ENCODE assay signal across 28 mouse cellular contexts in genomic region chr6:127578810-127579209, GRCm38 (mm10). TPM values are rescaled to one million over a fixed set of nuclear protein-coding genes. Genes with fewer than 3 reads are reported as not detected.
DNase-seq lines count a peak whose midpoint lies in the region; ATAC-seq and TF ChIP-seq lines count a peak whose summit lies in the region.
"Had no signal": no experiment of that assay in that cellular context is flagged by ENCODE, and none has a peak within 500 bp of the region (broad histone marks: within the 10 kb centered on the region; RNA-seq: fewer than 3 reads in every experiment).

No protein-coding gene starts in this region.

- peaks cover 16% of the 10 kb centered on the region; the same call in 1 of the 2 replicates for H3K27me3 ChIP-seq in kidney, embryonic 15.5 days
- no peaks in the 10 kb centered on the region for H3K27me3 ChIP-seq in liver, embryonic 13.5 days
- H3K27me3 ChIP-seq in liver, postnatal 0 days (ENCODE audit: insufficient read depth, low read length): no peaks in the 10 kb centered on the region
- H3K27me3 ChIP-seq: embryonic facial prominence, embryonic 12.5 days; heart, embryonic 15.5 days; megakaryocyte, embryonic 14.5 days had no signal

- H3K4me2 ChIP-seq in kidney, embryonic 15.5 days: no peak overlapping the region
- peak overlapping the region; percentile 15; the same call in 1 of the 2 replicates for H3K4me2 ChIP-seq in liver, embryonic 13.5 days
- H3K4me2 ChIP-seq in liver, postnatal 0 days (ENCODE audit: low read depth, low read length): peak overlapping the region; percentile 47
- H3K4me2 ChIP-seq: embryonic facial prominence, embryonic 12.5 days; heart, embryonic 15.5 days; limb, embryonic 12.5 days had no signal

- 8% methylated on average over 5 of the region's 5 CpGs for WGBS in kidney, embryonic 15.5 days
- 67% methylated on average over 5 of the region's 5 CpGs for WGBS in liver, embryonic 13.5 days (ENCODE audit: insufficient replicate concordance)
- WGBS in liver, postnatal 0 days (ENCODE audit: insufficient replicate concordance): 78% methylated on average over 5 of the region's 5 CpGs

- no peak for DNase-seq in kidney, postnatal 10 days
- no peak for DNase-seq in liver, embryonic 13.5 days
- DNase-seq in liver: no peak
- peak; percentile 19 for DNase-seq in embryo, embryonic 9.5 days (ENCODE audit: extremely low spot score)
- no peak for DNase-seq in liver, postnatal 0 days
- DNase-seq in layer of hippocampus, postnatal 10 days (ENCODE audit: low spot score in 2 of 2): no peak
- no peak for DNase-seq in layer of hippocampus, adult 18-20 months (ENCODE audit: low spot score in 2 of 2)
- DNase-seq: cerebellum, adult 11 months; cerebellum, adult 9-11 months; gastrocnemius, postnatal 14 days; heart, adult 11 months; lung, adult 18-20 months; lung, postnatal 4 days; midbrain, embryonic 14.5 days; right cerebral cortex, postnatal 4 days; thymus, adult 2 months; thymus, postnatal 4 days had no signal

- peaks cover 38% of the 10 kb centered on the region for H3K4me1 ChIP-seq in kidney, embryonic 15.5 days
- peaks cover 63% of the 10 kb centered on the region for H3K4me1 ChIP-seq in liver, embryonic 13.5 days (replicated peaks)
- H3K4me1 ChIP-seq in liver, postnatal 0 days (ENCODE audit: insufficient read depth): peaks cover 21% of the 10 kb centered on the region; the same call in 1 of the 2 replicates

- H3K36me3 ChIP-seq in kidney, embryonic 15.5 days: no peaks in the 10 kb centered on the region
- H3K36me3 ChIP-seq in liver, embryonic 13.5 days: no peaks in the 10 kb centered on the region
- H3K36me3 ChIP-seq in liver, postnatal 0 days (replicated peaks; ENCODE audit: insufficient read depth, low read length): no peaks in the 10 kb centered on the region
- H3K36me3 ChIP-seq: embryonic facial prominence, embryonic 12.5 days; heart, embryonic 10.5 days; heart, embryonic 15.5 days; limb, embryonic 12.5 days had no signal

- peak; percentile 71 for ATAC-seq in kidney, embryonic 15.5 days (replicated peaks; ENCODE audit: low FRiP score)
- ATAC-seq in liver, embryonic 13.5 days (ENCODE audit: low read depth): no peak
- ATAC-seq in liver, postnatal 0 days: no peak
- ATAC-seq: CD4-positive, CD25-positive, alpha-beta regulatory T cell, adult 4 months; forebrain, embryonic 14.5 days; hindbrain, embryonic 16.5 days; lung, postnatal 0 days had no signal

- no peaks in the 10 kb centered on the region for H3K9me3 ChIP-seq in kidney, embryonic 15.5 days (replicated peaks)
- no peaks in the 10 kb centered on the region for H3K9me3 ChIP-seq in liver, embryonic 13.5 days (replicated peaks)
- H3K9me3 ChIP-seq in liver, postnatal 0 days (ENCODE audit: low read length): no peaks in the 10 kb centered on the region
- H3K9me3 ChIP-seq: embryonic facial prominence, embryonic 12.5 days; heart, embryonic 10.5 days; heart, embryonic 15.5 days; limb, embryonic 12.5 days; megakaryocyte, embryonic 14.5 days had no signal

- H3K9ac ChIP-seq in kidney, embryonic 15.5 days: no peak overlapping the region
- H3K9ac ChIP-seq in liver, embryonic 13.5 days: no peak overlapping the region
- no peak overlapping the region for H3K9ac ChIP-seq in liver, postnatal 0 days (replicated peaks)
- H3K9ac ChIP-seq: embryonic facial prominence, embryonic 12.5 days; heart, embryonic 15.5 days; limb, embryonic 12.5 days had no signal

- TF ChIP-seq CTCF in liver, postnatal 0 days (IDR thresholded peaks at IDR 0.05; ENCODE audit: low read depth): no peak

- TF ChIP-seq EP300 in liver, postnatal 0 days (IDR thresholded peaks at IDR 0.05; ENCODE audit: low read depth): no peak

- H3K4me3 ChIP-seq in kidney, embryonic 15.5 days (replicated peaks): no peak overlapping the region
- no peak overlapping the region for H3K4me3 ChIP-seq in liver, embryonic 13.5 days (replicated peaks)
- 0 out of 2 replicates have a peak overlapping the region, but pooled peaks have one; percentile 14 for H3K4me3 ChIP-seq in liver, postnatal 0 days (ENCODE audit: low read depth, low read length)
- H3K4me3 ChIP-seq: embryonic facial prominence, embryonic 12.5 days; heart, embryonic 10.5 days; heart, embryonic 15.5 days; left cerebral cortex, adult 2 months; limb, embryonic 12.5 days; megakaryocyte, embryonic 14.5 days had no signal

- H3K27ac ChIP-seq in kidney, embryonic 15.5 days: peak overlapping the region; percentile 68
- no peak overlapping the region for H3K27ac ChIP-seq in liver, embryonic 13.5 days
- no peak overlapping the region for H3K27ac ChIP-seq in liver, postnatal 0 days (ENCODE audit: low read depth)
- H3K27ac ChIP-seq: embryonic facial prominence, embryonic 12.5 days; heart, embryonic 10.5 days; heart, embryonic 15.5 days; left cerebral cortex, adult 2 months; limb, embryonic 12.5 days had no signal

RNA-seq across cellular contexts. Expression of gene Cracr2a, which starts 17.7 kb away (rescaled TPM):
- 1.8 and 1.9 TPM in 2 replicates for polyA plus RNA-seq in kidney, embryonic 15.5 days (2015; fragmentation: Nextera tagmentation; extraction: Ambion mirVana)
- 0.79 and 0.88 TPM in 2 replicates for polyA plus RNA-seq in liver, embryonic 13.5 days (2015; fragmentation: Nextera tagmentation; extraction: Ambion mirVana)
- polyA plus RNA-seq in liver, postnatal 0 days (2015; fragmentation: Nextera tagmentation; extraction: Ambion mirVana): 0.31 and 0.47 TPM in 2 replicates
- 1 to 10 TPM; 1.5 to 2.2 TPM for total RNA-seq in layer of hippocampus, postnatal 10 days (2021)
- 1 to 10 TPM; 1.5 to 3.0 TPM for total RNA-seq in layer of hippocampus, adult 18-20 months (2021)
